Mouse (Mus musculus): ENCODE measurements around the gene Gfer.
"Not testable (repeated sequence)": the region's sequence is repeated elsewhere in the genome, so short reads cannot be mapped to it uniquely, and the experiment has no call there.

Gfer gene

GRCm38 (mm10) chr17:24687146-24687595 lies 8.8 kb downstream of the Gfer start:
- no peak for DNase-seq (ENCODE audit: low spot score in 2 of 2)

- DNase-seq (ENCODE audit: low spot score in 2 of 2): no peak
Measured at GRCm38 (mm10) chr17:24686514-24686913, 9.4 kb downstream of the Gfer start.

- DNase-seq (ENCODE audit: low spot score in 2 of 2): no peak
Measured at GRCm38 (mm10) chr17:24677500-24678080, 18.4 kb downstream of the Gfer start.

GRCm38 (mm10) chr17:24676877-24677276 lies 19.1 kb downstream of the Gfer start:
- DNase-seq (ENCODE audit: low spot score in 2 of 2): no peak

- peak; percentile 52 to 76 for DNase-seq (ENCODE audit: low spot score in 2 of 2)
Measured at GRCm38 (mm10) chr17:24676187-24676586, 19.8 kb downstream of the Gfer start.

- DNase-seq (ENCODE audit: low spot score in 2 of 2): no peak
Measured at GRCm38 (mm10) chr17:24674277-24674676, 21.7 kb downstream of the Gfer start.

- DNase-seq (ENCODE audit: low spot score in 2 of 2): no peak
Measured at GRCm38 (mm10) chr17:24672141-24672540, 23.8 kb downstream of the Gfer start.

GRCm38 (mm10) chr17:24671346-24671745 lies 24.6 kb downstream of the Gfer start:
- DNase-seq (ENCODE audit: low spot score in 2 of 2): no peak

GRCm38 (mm10) chr17:24670246-24670844 lies 25.6 kb downstream of the Gfer start:
- DNase-seq (ENCODE audit: low spot score in 2 of 2): no peak

- DNase-seq (ENCODE audit: low spot score in 2 of 2): peak; percentile 93 to 95
Measured at GRCm38 (mm10) chr17:24669545-24670245, 26.3 kb downstream of the Gfer start, which contains the start of gene Zfp598. Gene Zfp598 (plus strand): TSS chr17:24669687.

- not testable (repeated sequence) for DNase-seq (ENCODE audit: low spot score in 2 of 2)
Measured at GRCm38 (mm10) chr17:24669214-24669544, 26.8 kb downstream of the Gfer start.

GRCm38 (mm10) chr17:24667416-24667815 lies 28.5 kb downstream of the Gfer start:
- DNase-seq (ENCODE audit: low spot score in 2 of 2): no peak

- DNase-seq (ENCODE audit: low spot score in 2 of 2): not testable (repeated sequence)
Measured at GRCm38 (mm10) chr17:24667011-24667410, 28.9 kb downstream of the Gfer start.

- DNase-seq (ENCODE audit: low spot score in 2 of 2): no peak
Measured at GRCm38 (mm10) chr17:24658017-24658758, 37.8 kb downstream of the Gfer start, which contains the start of gene Npw. Gene Npw (minus strand): TSS chr17:24658457.

GRCm38 (mm10) chr17:24654969-24655368 lies 41.0 kb downstream of the Gfer start:
- DNase-seq (ENCODE audit: low spot score in 2 of 2): no peak

GRCm38 (mm10) chr17:24653967-24654710 lies 41.8 kb downstream of the Gfer start:
- DNase-seq (ENCODE audit: low spot score in 2 of 2): peak; percentile 67 to 85

- no peak for DNase-seq (ENCODE audit: low spot score in 2 of 2)
Measured at GRCm38 (mm10) chr17:24651835-24652234, 44.1 kb downstream of the Gfer start.

- no peak for DNase-seq (ENCODE audit: low spot score in 2 of 2)
Measured at GRCm38 (mm10) chr17:24650766-24651165, 45.2 kb downstream of the Gfer start.

- DNase-seq (ENCODE audit: low spot score in 2 of 2): no peak
Measured at GRCm38 (mm10) chr17:24650070-24650616, 45.8 kb downstream of the Gfer start, which contains the start of gene Slc9a3r2. Gene Slc9a3r2 (minus strand): TSS chr17:24650327.

GRCm38 (mm10) chr17:24649581-24650069 lies 46.3 kb downstream of the Gfer start:
- DNase-seq (ENCODE audit: low spot score in 2 of 2): no peak

Measured in urinary bladder, postnatal 4 days (tissue).